Mouse (Mus musculus): Measurements from ENCODE around the gene Fam84b. TPM values are rescaled to one million over a fixed set of nuclear protein-coding genes. Genes with fewer than 3 reads are reported as not detected.

Gene Fam84b
- polyA plus RNA-seq, 1 experiment from 2014 or later = 13.6 TPM

GRCm38 (mm10) chr15:60826226-60826625, 27.4 kb downstream of the Fam84b start:
- Histone ChIP-seq H3K9ac (ENCODE audit: low read length) (no peak overlapping the region), H3K27me3 (ENCODE audit: control insufficient read depth, insufficient read depth, low read length) (no peaks in the 10 kb centered on the region), H3K36me3 (ENCODE audit: control insufficient read depth, insufficient read depth, low read length) (no peaks in the 10 kb centered on the region), H3K4me3 (ENCODE audit: low read depth, low read length) (no peak overlapping the region), H3K9me3 (ENCODE audit: control insufficient read depth, low read length) (no peaks in the 10 kb centered on the region), H3K4me1 (replicated peaks; ENCODE audit: control insufficient read depth, insufficient read depth) (no peaks in the 10 kb centered on the region), H3K27ac (replicated peaks) (no peak overlapping the region), H3K4me2 (replicated peaks; ENCODE audit: low read depth) (no peak overlapping the region)
- TF ChIP-seq CTCF (IDR thresholded peaks at IDR 0.05; ENCODE audit: low read depth) = no peak
- no peak for DNase-seq (ENCODE audit: low spot score)
- no peak for ATAC-seq (ENCODE audit: low FRiP score, low TSS enrichment)
- 65% methylated on average over 1 of the region's 1 CpGs for WGBS

GRCm38 (mm10) chr15:60824751-60825227, 28.8 kb downstream of the Fam84b start:
- peak; percentile 94 for ATAC-seq (ENCODE audit: low FRiP score, low TSS enrichment)
- no peaks in the 10 kb centered on the region for H3K9me3 ChIP-seq (ENCODE audit: control insufficient read depth, low read length)
- under 1% methylated on average over 32 of the region's 32 CpGs for WGBS
- no peaks in the 10 kb centered on the region for H3K4me1 ChIP-seq (replicated peaks; ENCODE audit: control insufficient read depth, insufficient read depth)
- peak overlapping the region; percentile 87 for H3K9ac ChIP-seq (ENCODE audit: low read length)
- TF ChIP-seq CTCF (IDR thresholded peaks at IDR 0.05; ENCODE audit: low read depth) = peak; percentile 51
- TF ChIP-seq EP300 (optimal IDR thresholded peaks at IDR 0.05) = no peak
- peak; percentile 95 for DNase-seq (ENCODE audit: low spot score)
- no peaks in the 10 kb centered on the region for H3K36me3 ChIP-seq (ENCODE audit: control insufficient read depth, insufficient read depth, low read length)
- peak overlapping the region; percentile 98 for H3K4me2 ChIP-seq (replicated peaks; ENCODE audit: low read depth)
- no peaks in the 10 kb centered on the region for H3K27me3 ChIP-seq (ENCODE audit: control insufficient read depth, insufficient read depth, low read length)
- peak overlapping the region; percentile 98 for H3K27ac ChIP-seq (replicated peaks)
- peak overlapping the region; percentile 75 for H3K4me3 ChIP-seq (ENCODE audit: low read depth, low read length)

- Histone ChIP-seq H3K36me3 (ENCODE audit: control insufficient read depth, insufficient read depth, low read length) (no peaks in the 10 kb centered on the region), H3K4me1 (replicated peaks; ENCODE audit: control insufficient read depth, insufficient read depth) (no peaks in the 10 kb centered on the region), H3K27me3 (ENCODE audit: control insufficient read depth, insufficient read depth, low read length) (no peaks in the 10 kb centered on the region), H3K4me2 (replicated peaks; ENCODE audit: low read depth) (peak overlapping the region; percentile 98), H3K4me3 (ENCODE audit: low read depth, low read length) (peak overlapping the region; percentile 75), H3K9me3 (ENCODE audit: control insufficient read depth, low read length) (no peaks in the 10 kb centered on the region), H3K27ac (replicated peaks) (peak overlapping the region; percentile 98), H3K9ac (ENCODE audit: low read length) (peak overlapping the region; percentile 87)
- WGBS = under 1% methylated on average over 42 of the region's 45 CpGs
- ATAC-seq (ENCODE audit: low FRiP score, low TSS enrichment) (peak; percentile 79), DNase-seq (ENCODE audit: low spot score) (peak; percentile 92)
- TF ChIP-seq CTCF (IDR thresholded peaks at IDR 0.05; ENCODE audit: low read depth) = no peak
- TF ChIP-seq EP300 (optimal IDR thresholded peaks at IDR 0.05) = peak; percentile 13
These were observed 29.5 kb downstream of the Fam84b start for GRCm38 (mm10) chr15:60823870-60824709.

DNA sequence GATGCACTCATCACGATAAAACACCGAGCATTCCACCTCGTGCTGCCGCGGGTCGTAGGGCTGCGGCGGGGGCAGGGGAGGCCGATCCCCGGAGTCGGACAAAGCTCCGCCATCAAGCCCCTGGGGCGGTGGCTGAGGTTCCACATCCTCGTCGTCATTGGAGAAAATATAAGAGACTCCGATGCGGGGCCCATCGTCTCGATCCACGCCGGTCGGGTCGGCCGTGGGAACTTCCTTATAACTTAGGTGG, 30.0 kb downstream of the Fam84b start:
- H3K36me3 ChIP-seq (ENCODE audit: control insufficient read depth, insufficient read depth, low read length) = no peaks in the 10 kb centered on the region
- no peak for DNase-seq (ENCODE audit: low spot score)
- peak overlapping the region; percentile 87 for H3K9ac ChIP-seq (ENCODE audit: low read length)
- H3K4me2 ChIP-seq (replicated peaks; ENCODE audit: low read depth) = peak overlapping the region; percentile 98
- H3K4me3 ChIP-seq (ENCODE audit: low read depth, low read length) = peak overlapping the region; percentile 75
- TF ChIP-seq EP300 (optimal IDR thresholded peaks at IDR 0.05) (no peak), CTCF (IDR thresholded peaks at IDR 0.05; ENCODE audit: low read depth) (no peak)
- H3K9me3 ChIP-seq (ENCODE audit: control insufficient read depth, low read length) = no peaks in the 10 kb centered on the region
- no peaks in the 10 kb centered on the region for H3K4me1 ChIP-seq (replicated peaks; ENCODE audit: control insufficient read depth, insufficient read depth)
- ATAC-seq (ENCODE audit: low FRiP score, low TSS enrichment) = no peak; the same call in 1 of the 2 replicates
- under 1% methylated on average over 24 of the region's 24 CpGs for WGBS
- H3K27ac ChIP-seq (replicated peaks) = peak overlapping the region; percentile 98
- no peaks in the 10 kb centered on the region for H3K27me3 ChIP-seq (ENCODE audit: control insufficient read depth, insufficient read depth, low read length)

DNA sequence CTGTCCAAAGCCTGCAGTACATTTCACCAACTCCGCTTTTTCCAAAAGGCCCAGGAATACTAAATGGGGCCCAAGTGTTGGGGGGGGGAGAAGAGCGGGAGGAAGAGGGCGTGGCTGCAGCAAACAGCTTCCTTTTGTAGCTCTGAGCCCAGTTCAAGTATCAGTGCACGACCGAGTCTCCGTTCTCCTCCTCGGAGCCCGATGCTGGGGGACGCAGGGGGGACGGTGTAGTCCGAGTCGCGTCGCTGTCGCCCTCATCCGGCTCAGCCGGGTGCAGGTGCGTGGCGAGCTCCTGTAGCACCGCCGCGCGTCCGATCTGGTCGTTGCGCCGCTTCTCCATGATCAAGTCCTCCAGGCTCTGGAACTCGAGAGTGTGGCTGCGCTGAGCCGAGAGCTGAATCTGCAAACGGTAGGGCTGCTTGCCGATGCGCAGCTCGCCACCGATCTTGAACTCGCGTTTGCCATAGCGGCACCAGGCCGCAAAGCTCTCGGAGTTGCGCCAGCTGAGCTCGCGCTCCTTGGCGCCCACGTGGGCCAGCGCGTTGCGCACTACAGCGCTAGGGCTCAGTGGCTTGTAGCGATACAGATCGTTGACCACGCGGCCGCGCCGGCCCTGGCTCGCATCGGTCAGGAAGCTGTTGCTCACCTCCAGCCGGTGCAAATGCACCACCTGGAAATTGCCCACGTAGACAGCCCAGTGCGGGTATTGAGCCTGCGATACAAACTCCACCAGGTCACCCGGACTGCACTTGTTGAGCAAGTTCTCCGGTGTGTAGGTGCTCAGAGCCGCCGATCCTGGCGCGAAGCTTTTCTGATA, 30.6 kb downstream of the Fam84b start:
- no peaks in the 10 kb centered on the region for H3K36me3 ChIP-seq (ENCODE audit: control insufficient read depth, insufficient read depth, low read length)
- WGBS = under 1% methylated on average over 68 of the region's 68 CpGs
- H3K9me3 ChIP-seq (ENCODE audit: control insufficient read depth, low read length) = no peaks in the 10 kb centered on the region
- TF ChIP-seq EP300 (optimal IDR thresholded peaks at IDR 0.05) (no peak), CTCF (IDR thresholded peaks at IDR 0.05; ENCODE audit: low read depth) (peak; percentile 66)
- DNase-seq (ENCODE audit: low spot score) = peak; percentile 76
- H3K27ac ChIP-seq (replicated peaks) = peak overlapping the region; percentile 98
- peak; percentile 63 for ATAC-seq (ENCODE audit: low FRiP score, low TSS enrichment)
- H3K4me3 ChIP-seq (ENCODE audit: low read depth, low read length) = peak overlapping the region; percentile 75
- no peaks in the 10 kb centered on the region for H3K27me3 ChIP-seq (ENCODE audit: control insufficient read depth, insufficient read depth, low read length)
- no peaks in the 10 kb centered on the region for H3K4me1 ChIP-seq (replicated peaks; ENCODE audit: control insufficient read depth, insufficient read depth)
- peak overlapping the region; percentile 98 for H3K4me2 ChIP-seq (replicated peaks; ENCODE audit: low read depth)
- peak overlapping the region; percentile 87 for H3K9ac ChIP-seq (ENCODE audit: low read length)
